Mouse (Mus musculus): ENCODE data around the gene Cdcp1. TPM values are rescaled to one million over a fixed set of nuclear protein-coding genes. Genes with fewer than 3 reads are reported as not detected.

Cdcp1 gene
- total RNA-seq (2023), result 0.13 TPM in 1 of 2 replicates, not detected in the other

GRCm38 (mm10) chr9:123215621-123216440 lies at the start of gene Cdcp1:
TSS of gene Cdcp1 (minus strand) at chr9:123216038.

DNA sequence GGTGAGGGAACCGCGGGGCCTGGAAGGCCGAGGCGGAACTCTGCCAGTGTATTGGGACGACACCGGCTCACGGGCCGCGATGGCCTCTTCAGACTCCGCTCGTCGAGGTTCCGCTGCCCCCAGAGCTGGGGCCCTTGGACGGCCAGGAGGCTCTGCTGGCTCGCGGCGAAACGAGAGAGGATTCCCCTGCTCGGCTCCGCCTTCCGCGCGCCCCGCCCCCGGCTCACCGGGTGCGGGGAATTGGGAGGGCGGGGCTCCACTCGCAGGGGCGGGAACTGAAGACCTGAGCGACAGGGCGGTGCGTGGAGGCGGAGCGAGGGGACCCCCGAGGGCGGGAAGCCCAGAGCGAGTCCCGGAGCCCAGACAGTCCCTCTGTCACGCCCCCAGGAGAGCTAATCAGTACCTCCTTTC lies 44.8 kb upstream of the Cdcp1 start, which contains the start of gene Tmem158:
Gene Tmem158 (minus strand): TSS at position 154 of the 411 bp plus-strand sequence.

DNA sequence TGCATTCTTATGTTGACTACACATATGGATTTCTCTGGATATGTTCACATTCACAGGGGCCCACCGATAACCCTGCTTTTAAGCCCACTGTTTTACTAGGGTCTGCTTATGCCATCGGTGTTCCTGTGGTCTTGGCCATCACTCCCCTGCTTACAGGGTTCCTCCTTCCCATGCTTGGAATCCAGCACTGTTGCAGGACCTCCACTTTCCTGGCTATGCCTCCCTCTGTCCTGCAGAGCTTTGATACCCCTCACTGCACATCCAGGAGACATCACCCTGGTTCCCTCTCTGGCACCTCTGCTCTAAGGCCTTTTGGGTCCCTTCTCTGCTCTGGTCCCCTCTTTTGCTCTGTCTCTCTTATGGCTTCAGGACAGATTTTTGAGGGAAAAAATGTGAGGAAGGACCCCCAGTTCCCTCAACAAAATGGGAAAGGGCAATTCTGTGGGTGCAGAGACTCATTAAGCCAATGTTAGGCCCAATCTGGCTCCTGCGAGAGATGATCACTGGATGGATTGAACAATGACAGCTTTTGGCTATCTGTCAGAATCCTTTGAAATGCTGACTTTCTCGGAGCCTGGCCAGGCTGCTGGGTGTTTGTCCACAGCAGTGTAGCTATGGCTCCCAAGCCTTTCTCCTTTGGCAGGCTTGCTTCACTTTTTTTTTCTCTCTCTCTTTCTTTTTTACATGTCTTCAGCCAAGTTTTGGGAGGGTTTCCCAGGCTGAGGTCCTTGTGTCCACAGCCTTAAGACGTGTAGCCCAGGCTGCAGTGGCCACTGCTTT lies 65.4 kb downstream of the Cdcp1 start, which contains the start of gene Clec3b:
Gene Clec3b (plus strand): TSS at position 706 of the 780 bp plus-strand sequence.

Other genes starting within 250 kb of the Cdcp1 start
- gene Tmem42, start 194.7 kb downstream of the Cdcp1 start, total RNA-seq (2023), result 3.6 and 10.7 TPM in 2 replicates
- gene Tgm4, start 181.3 kb downstream of the Cdcp1 start, total RNA-seq (2023), result not detected in 2 replicates
- gene Zdhhc3, start 102.8 kb downstream of the Cdcp1 start, total RNA-seq (2023), result 99.6 and 119 TPM in 2 replicates
- gene Exosc7, start 102.8 kb downstream of the Cdcp1 start, total RNA-seq (2023), result 16.4 and 25.8 TPM in 2 replicates
- gene Clec3b, start 65.1 kb downstream of the Cdcp1 start, total RNA-seq (2023), result not detected in 2 replicates
- gene Tmem158, start 44.7 kb upstream of the Cdcp1 start, total RNA-seq (2023), result 0.28 TPM in 1 of 2 replicates, not detected in the other
- 342 and 688 TPM in 2 replicates for gene Lars2, start 150.9 kb upstream of the Cdcp1 start, total RNA-seq (2023)

All from neutrophil, adult 65 days (primary cell).